Mouse (Mus musculus) midbrain, postnatal 0 days (tissue): ENCODE measurements around the gene Derl3. TPM values are rescaled to one million over a fixed set of nuclear protein-coding genes. Genes with fewer than 3 reads are reported as not detected.

Source experiments
- ATAC-seq: fragments of 200-750 bp; cut with Nextera tagmentation; 2 replicates; pipeline ENCODE4 v1.8.0; 2017; ENCODE audit warnings: moderate number of reproducible peaks, mild to moderate bottlenecking, moderate TSS enrichment, moderate library complexity; ENCODE audit not compliant: low FRiP score
- DNase-seq: peaks from one replicate; pipeline ENCODE4 v3.0.0-alpha.2; 2015; ENCODE audit warnings: low spot score
- H3K27ac ChIP-seq: fragments of 300-500 bp; sonication (generic); 2 replicates; pipeline ENCODE4 v1.5.1; 2014; ENCODE audit warnings: low read depth, mild to moderate bottlenecking, low read length, mixed read lengths
- H3K27me3 ChIP-seq: fragments of 300-500 bp; sonication (generic); 2 replicates; pipeline ENCODE4 v1.6.1; 2014; ENCODE audit warnings: low read length, control low read depth, mixed read lengths; ENCODE audit not compliant: insufficient read depth
- H3K36me3 ChIP-seq: fragments of 300-500 bp; sonication (generic); 2 replicates; pipeline ENCODE4 v1.6.1; 2014; ENCODE audit warnings: low read length, control low read depth, mixed read lengths; ENCODE audit not compliant: insufficient read depth
- H3K4me1 ChIP-seq: fragments of 300-500 bp; sonication (generic); 2 replicates; pipeline ENCODE4 v1.6.1; 2014; ENCODE audit warnings: mild to moderate bottlenecking, control low read depth, antibody characterized with exemption, low read length, mixed read lengths; ENCODE audit not compliant: insufficient read depth
- H3K4me2 ChIP-seq: fragments of 300-500 bp; sonication (generic); 2 replicates; pipeline ENCODE4 v1.6.1; 2014; ENCODE audit warnings: low read depth, mild to moderate bottlenecking, low read length, mixed read lengths; ENCODE audit not compliant: poor library complexity, severe bottlenecking
- H3K4me3 ChIP-seq: fragments of 300-500 bp; sonication (generic); 2 replicates; pipeline ENCODE4 v1.5.1; 2014; ENCODE audit warnings: low read depth, mild to moderate bottlenecking, low read length, moderate library complexity
- H3K9ac ChIP-seq: fragments of 300-500 bp; sonication (generic); replicated peaks from 2 replicates; pipeline ENCODE4 v1.6.1; 2014; ENCODE audit warnings: mild to moderate bottlenecking, low read length, moderate library complexity, mixed read lengths; ENCODE audit not compliant: poor library complexity, severe bottlenecking
- H3K9me3 ChIP-seq: fragments of 300-500 bp; sonication (generic); 2 replicates; pipeline ENCODE4 v1.6.1; 2016; ENCODE audit warnings: low read length, control low read depth
- CTCF ChIP-seq: IDR thresholded peaks from 2 replicates; pipeline ENCODE4 v1.5.1; 2016; ENCODE audit warnings: antibody characterized with exemption, mild to moderate bottlenecking
- WGBS: fragments of 180-500 bp; shearing (Covaris S2); extraction: QIAGEN DNeasy Blood & Tissue Kit; methylation state at CpG from one replicate; pipeline ENCODE4 v1.1.7; 2014; 5-methylcytosine and 5-hydroxymethylcytosine counted together
- polyA plus RNA-seq: library from polyadenylated mRNA; unstranded; fragments of >200 nt; fragmentation: Nextera tagmentation; extraction: Ambion mirVana; gene quantifications from 2 replicates; pipeline ENCODE4 v1.2.1, GENCODE M21; 2015
- total RNA-seq: library from RNA; depleted of rRNA; stranded (reverse); fragments of >200 nt; gene quantifications from 2 replicates; pipeline ENCODE4 v1.2.3, GENCODE M21; 2014

Derl3 gene
- total and polyA plus RNA-seq, 2 experiments from 2014 or later, result 1.4 TPM

DNA sequence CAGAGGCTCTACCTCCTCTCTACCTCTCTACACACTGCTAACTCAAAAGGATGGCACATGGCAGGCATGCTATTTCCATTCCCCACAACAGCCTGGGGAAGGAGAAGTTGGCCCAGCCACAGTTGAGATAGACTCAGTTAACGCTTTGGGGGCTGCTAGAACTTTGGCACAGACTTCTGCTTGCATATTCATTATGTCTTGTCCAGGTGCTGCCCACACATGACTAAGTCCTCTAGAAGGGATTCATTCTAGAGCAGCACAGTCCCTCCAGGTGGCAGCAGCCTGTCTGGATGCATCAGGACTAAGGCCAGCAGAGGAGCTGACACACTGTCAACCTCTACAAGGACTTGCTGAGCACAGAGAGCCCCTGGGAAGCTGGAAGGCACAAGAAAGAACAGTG, 3.0 kb downstream of the Derl3 start:
- WGBS, result 72% methylated on average over 1 of the region's 1 CpGs
- ATAC-seq (no peak), DNase-seq (no peak)
- TF ChIP-seq CTCF, result no peak
- H3K4me2 ChIP-seq, result no peak overlapping the region
- peaks cover 53% of the 10 kb centered on the region for H3K36me3 ChIP-seq
- H3K27ac ChIP-seq, result no peak overlapping the region
- peaks cover 4% of the 10 kb centered on the region; the same call in 1 of the 2 replicates for H3K4me1 ChIP-seq
- no peak overlapping the region for H3K9ac ChIP-seq
- no peak overlapping the region for H3K4me3 ChIP-seq
- H3K9me3 ChIP-seq, result no peaks in the 10 kb centered on the region
- H3K27me3 ChIP-seq, result no peaks in the 10 kb centered on the region

DNA sequence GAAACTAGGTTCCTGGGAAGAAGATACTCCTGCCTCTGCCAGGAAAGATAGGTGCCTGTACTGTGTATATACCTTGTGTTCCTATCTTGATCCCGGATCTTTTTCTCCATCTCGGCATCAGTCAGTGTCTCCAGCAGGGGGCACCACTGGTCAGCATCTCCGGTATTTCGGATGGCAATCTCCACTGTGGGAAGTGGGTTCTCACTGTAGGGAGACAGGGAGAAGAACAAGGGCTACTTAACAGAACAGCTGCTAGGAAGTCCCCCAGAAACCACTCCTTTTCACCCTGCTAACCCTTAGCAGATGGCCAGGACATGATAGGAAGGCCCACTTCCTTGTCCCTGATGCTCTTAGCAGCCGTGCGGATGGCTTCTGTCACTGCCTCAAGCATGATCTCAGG, 4.2 kb downstream of the Derl3 start:
- no peak overlapping the region for H3K4me3 ChIP-seq
- no peaks in the 10 kb centered on the region for H3K27me3 ChIP-seq
- no peak overlapping the region for H3K4me2 ChIP-seq
- H3K9me3 ChIP-seq, result no peaks in the 10 kb centered on the region
- H3K27ac ChIP-seq, result no peak overlapping the region
- peak; percentile 66 for DNase-seq
- no peak for ATAC-seq
- peaks cover 4% of the 10 kb centered on the region; the same call in 1 of the 2 replicates for H3K4me1 ChIP-seq
- TF ChIP-seq CTCF, result peak; percentile 84
- H3K36me3 ChIP-seq, result peaks cover 63% of the 10 kb centered on the region
- H3K9ac ChIP-seq, result no peak overlapping the region
- WGBS, result 31% methylated on average over 6 of the region's 6 CpGs

DNA sequence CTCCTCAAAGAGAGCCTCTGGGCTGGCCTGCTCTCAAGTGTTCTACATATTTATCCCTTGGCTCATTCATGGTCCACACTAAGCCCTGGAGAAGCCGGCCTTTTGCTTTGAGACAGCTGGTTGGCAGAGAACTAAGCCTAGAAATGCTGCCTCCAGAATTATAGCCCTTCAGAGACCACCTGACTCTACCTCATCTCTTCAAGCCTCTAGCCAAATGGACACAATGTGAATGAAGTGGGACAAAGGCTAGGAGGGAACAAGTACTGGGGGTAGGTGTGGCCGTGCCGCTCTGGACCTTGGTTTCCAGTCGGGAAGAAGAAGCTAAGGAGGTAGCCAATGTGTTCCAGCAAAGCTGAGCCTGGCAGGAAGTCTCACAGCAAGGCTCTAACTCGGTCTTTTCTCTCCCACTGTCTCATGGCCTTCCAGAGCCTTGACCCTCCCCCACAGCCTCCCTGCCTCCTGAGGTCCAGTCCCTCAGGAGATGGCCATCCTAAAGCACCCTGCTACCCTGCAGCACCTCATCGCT, 4.9 kb downstream of the Derl3 start:
- 80% methylated on average over 6 of the region's 6 CpGs for WGBS
- no peak overlapping the region for H3K27ac ChIP-seq
- H3K9me3 ChIP-seq, result no peaks in the 10 kb centered on the region
- no peaks in the 10 kb centered on the region for H3K27me3 ChIP-seq
- peaks cover 4% of the 10 kb centered on the region; the same call in 1 of the 2 replicates for H3K4me1 ChIP-seq
- no peak overlapping the region for H3K4me3 ChIP-seq
- H3K9ac ChIP-seq, result no peak overlapping the region
- DNase-seq (no peak), ATAC-seq (no peak)
- peaks cover 70% of the 10 kb centered on the region for H3K36me3 ChIP-seq
- TF ChIP-seq CTCF, result no peak
- no peak overlapping the region for H3K4me2 ChIP-seq

DNA sequence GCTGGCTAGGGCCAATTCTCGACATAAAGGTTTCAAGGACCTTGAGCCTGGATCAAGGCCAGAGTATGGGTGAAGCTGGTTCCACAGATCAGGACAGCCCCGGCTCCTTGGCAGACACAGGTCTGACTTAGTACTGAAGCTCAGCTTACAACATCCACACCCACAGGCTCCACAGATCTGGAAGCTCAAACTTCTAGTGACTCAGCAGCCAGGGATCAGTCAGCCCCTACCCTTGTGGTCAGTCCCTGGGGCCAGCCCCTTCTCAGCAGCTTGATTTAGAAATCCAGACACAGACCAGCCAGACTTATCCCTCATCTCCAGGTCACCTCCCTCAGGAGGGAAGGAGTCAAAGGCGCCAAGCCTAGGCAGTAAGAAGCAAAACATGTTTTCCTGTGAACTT, 5.6 kb downstream of the Derl3 start:
- Histone ChIP-seq H3K27me3 (no peaks in the 10 kb centered on the region), H3K4me2 (no peak overlapping the region), H3K4me1 (no peaks in the 10 kb centered on the region), H3K9ac (0 out of 2 replicates have a peak overlapping the region, but pooled peaks have one; percentile 4), H3K9me3 (no peaks in the 10 kb centered on the region), H3K36me3 (peaks cover 78% of the 10 kb centered on the region), H3K4me3 (no peak overlapping the region), H3K27ac (no peak overlapping the region)
- no peak for TF ChIP-seq CTCF
- ATAC-seq, result no peak
- DNase-seq, result peak; percentile 33
- 61% methylated on average over 3 of the region's 3 CpGs for WGBS

DNA sequence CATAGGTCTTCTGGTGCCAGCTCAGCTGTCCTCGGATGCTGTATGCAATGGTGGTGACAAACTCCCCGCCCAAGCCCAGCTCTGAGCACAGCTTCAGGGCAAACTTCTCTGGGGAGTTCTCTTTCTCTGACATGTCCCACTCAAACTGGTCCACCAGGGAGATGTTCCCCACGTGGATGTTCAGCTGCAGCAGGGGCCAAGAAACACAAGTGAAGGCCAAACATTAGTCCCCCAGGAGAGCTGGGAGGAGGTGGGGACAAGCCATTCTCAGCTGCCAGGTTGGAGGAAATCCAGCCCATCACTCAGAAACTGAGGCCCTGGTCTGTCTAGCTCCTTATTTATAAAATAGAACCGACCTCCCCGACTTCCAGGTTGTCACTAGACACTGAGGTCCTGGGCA, 11.2 kb downstream of the Derl3 start:
- DNase-seq, result no peak
- no peak overlapping the region for H3K9ac ChIP-seq
- H3K27me3 ChIP-seq, result no peaks in the 10 kb centered on the region
- no peaks in the 10 kb centered on the region for H3K4me1 ChIP-seq
- H3K9me3 ChIP-seq, result no peaks in the 10 kb centered on the region
- TF ChIP-seq CTCF, result no peak
- ATAC-seq, result no peak
- no peak overlapping the region for H3K27ac ChIP-seq
- peaks cover 78% of the 10 kb centered on the region for H3K36me3 ChIP-seq
- H3K4me3 ChIP-seq, result no peak overlapping the region
- 91% methylated on average over 5 of the region's 5 CpGs for WGBS
- H3K4me2 ChIP-seq, result no peak overlapping the region

DNA sequence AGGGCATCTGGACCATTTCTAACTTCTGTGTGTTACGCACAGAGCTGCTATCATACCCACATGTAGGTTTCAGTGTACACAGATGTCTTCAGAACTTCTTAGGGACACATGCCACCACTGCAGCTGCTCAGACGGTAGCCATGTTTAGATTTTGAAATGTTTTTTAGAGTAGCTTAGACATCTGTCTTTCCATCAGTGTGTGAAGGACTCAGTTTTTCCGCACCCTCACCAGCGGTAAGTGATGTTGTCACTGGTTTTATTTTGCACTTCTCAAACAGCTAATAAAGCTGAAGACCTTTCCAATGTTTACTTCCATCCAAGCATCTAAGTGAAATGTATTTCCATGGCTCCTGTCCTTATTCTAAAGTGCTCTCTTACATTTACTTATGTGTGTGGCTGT, 13.7 kb downstream of the Derl3 start:
- H3K4me2 ChIP-seq, result no peak overlapping the region
- no peaks in the 10 kb centered on the region for H3K4me1 ChIP-seq
- H3K9me3 ChIP-seq, result no peaks in the 10 kb centered on the region
- no peak for ATAC-seq
- no peak overlapping the region for H3K9ac ChIP-seq
- no peak overlapping the region for H3K27ac ChIP-seq
- WGBS, result 97% methylated on average over 4 of the region's 4 CpGs
- H3K27me3 ChIP-seq, result no peaks in the 10 kb centered on the region
- H3K4me3 ChIP-seq, result no peak overlapping the region
- no peak for TF ChIP-seq CTCF
- DNase-seq, result no peak
- peaks cover 86% of the 10 kb centered on the region for H3K36me3 ChIP-seq
